Mouse (Mus musculus) liver, adult 2 months (tissue): ENCODE measurements at regions not wholly inside any gene's neighbourhood (a gene's known extent, or its start where the extent isn't known, plus 50 kb on each side); places are given as distances from the start of the nearest gene placed in this dataset.

Experiments used
- CTCF ChIP-seq: fragments of 200-500 bp; IDR thresholded peaks from 2 replicates; pipeline ENCODE4 v1.5.1; 2011; ENCODE audit warnings: low read depth, low read length, control low read depth
- POLR2A ChIP-seq: fragments of 200-500 bp; IDR thresholded peaks from 2 replicates; pipeline ENCODE4 v1.6.1; 2011; ENCODE audit warnings: low read length, control low read depth; ENCODE audit not compliant: insufficient read depth; ENCODE audit errors: extremely low read depth

- TF ChIP-seq POLR2A (no peak), CTCF (no peak)
Observed at GRCm38 (mm10) chr4:62888736-62889135, 76.6 kb upstream of the Zfp618 start.
